Mouse (Mus musculus) thymus, adult 2 months (tissue): ENCODE data around the gene Mettl7a2. TPM values are rescaled to one million over a fixed set of nuclear protein-coding genes. Genes with fewer than 3 reads are reported as not detected.
A peak's percentile ranks its signal among the peaks of the same experiment; 100 is the strongest.

Experiments used
- DNase-seq: peaks from one replicate; pipeline ENCODE4 v3.0.0; 2021
- H3K27ac ChIP-seq: fragments of 200-500 bp; 2 replicates; pipeline ENCODE4 v1.5.1; 2012; ENCODE audit warnings: low read length, control low read depth; ENCODE audit not compliant: control insufficient read depth, insufficient read depth
- H3K27me3 ChIP-seq: fragments of 200-500 bp; 2 replicates; pipeline ENCODE4 v1.6.1; 2012; ENCODE audit warnings: mild to moderate bottlenecking, low read length, moderate library complexity, mixed read lengths; ENCODE audit not compliant: control insufficient read depth, insufficient read depth
- H3K36me3 ChIP-seq: fragments of 200-500 bp; 2 replicates; pipeline ENCODE4 v1.6.1; 2012; ENCODE audit warnings: mild to moderate bottlenecking, low read length, moderate library complexity; ENCODE audit not compliant: control insufficient read depth, insufficient read depth
- H3K4me1 ChIP-seq: fragments of 200-500 bp; replicated peaks from 2 replicates; pipeline ENCODE4 v1.6.1; 2012; ENCODE audit warnings: low read length; ENCODE audit not compliant: control insufficient read depth, insufficient read depth
- H3K4me3 ChIP-seq: fragments of 200-500 bp; 2 replicates; pipeline ENCODE4 v1.5.1; 2012; ENCODE audit warnings: mild to moderate bottlenecking, low read length, control low read depth, moderate library complexity; ENCODE audit not compliant: control insufficient read depth, insufficient read depth
- CTCF ChIP-seq: fragments of 200-500 bp; IDR thresholded peaks from 2 replicates; pipeline ENCODE4 v1.5.1; 2012; ENCODE audit warnings: mild to moderate bottlenecking, control low read depth, low read length, moderate library complexity, borderline replicate concordance; ENCODE audit not compliant: control insufficient read depth, poor library complexity, insufficient read depth; ENCODE audit errors: extremely low read depth
- POLR2A ChIP-seq: fragments of 200-500 bp; IDR thresholded peaks from 2 replicates; pipeline ENCODE4 v1.6.1; 2012; ENCODE audit warnings: mild to moderate bottlenecking, low read length, control low read depth, moderate library complexity; ENCODE audit not compliant: control insufficient read depth, poor library complexity, insufficient read depth; ENCODE audit errors: extremely low read depth
- WGBS: fragments of 180-500 bp; shearing (Covaris S2); methylation state at CpG from one replicate; pipeline ENCODE4 v1.1.7; 2018; 5-methylcytosine and 5-hydroxymethylcytosine counted together
- polyA plus RNA-seq: library from polyadenylated mRNA; depleted of rRNA; stranded (reverse); fragments of >200 nt; gene quantifications from 2 replicates; pipeline ENCODE4 v1.2.3, GENCODE M21; 2012

The Mettl7a2 gene
- polyA plus RNA-seq, 1 experiment = not detected

DNA sequence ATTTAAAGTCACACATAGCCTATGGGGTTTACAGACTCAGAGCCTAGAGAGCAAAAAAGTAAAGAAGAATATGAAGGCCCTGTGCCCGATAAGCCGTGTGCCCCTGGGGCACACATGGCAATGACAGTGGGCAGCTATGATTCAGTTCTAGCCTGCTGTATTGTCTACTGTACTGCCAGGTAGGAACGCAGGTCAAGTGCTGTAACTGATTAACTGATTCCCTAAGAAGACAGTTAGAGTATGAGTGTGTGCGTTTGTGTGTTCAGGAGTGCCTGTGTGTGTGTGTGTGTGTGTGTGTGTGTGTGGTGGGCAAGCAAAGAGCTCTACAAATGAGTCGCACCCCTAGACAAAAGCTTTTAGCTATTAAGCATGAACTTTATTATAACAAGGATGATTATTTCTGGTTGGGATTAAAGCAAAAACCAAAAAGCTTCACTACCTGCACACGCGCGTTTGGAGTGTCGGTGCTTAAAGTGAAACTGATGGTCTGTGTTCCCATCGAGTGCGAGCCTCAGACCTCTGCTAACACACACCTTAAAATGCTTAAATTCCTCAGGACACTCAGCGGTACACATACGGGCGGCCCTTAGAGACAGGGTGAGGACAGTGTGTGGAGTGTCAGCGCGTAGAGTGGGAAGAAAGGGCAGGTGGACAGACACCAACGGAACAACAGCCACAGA is 34.7 kb downstream of the Mettl7a2 start:
- Histone ChIP-seq H3K36me3 (no peaks in the 10 kb centered on the region), H3K27ac (no peak overlapping the region), H3K27me3 (no peaks in the 10 kb centered on the region), H3K4me3 (no peak overlapping the region), H3K4me1 (peaks cover 13% of the 10 kb centered on the region)
- no peak for DNase-seq
- TF ChIP-seq CTCF (no peak), POLR2A (no peak)
- 82% methylated on average over 17 of the region's 17 CpGs for WGBS

DNA sequence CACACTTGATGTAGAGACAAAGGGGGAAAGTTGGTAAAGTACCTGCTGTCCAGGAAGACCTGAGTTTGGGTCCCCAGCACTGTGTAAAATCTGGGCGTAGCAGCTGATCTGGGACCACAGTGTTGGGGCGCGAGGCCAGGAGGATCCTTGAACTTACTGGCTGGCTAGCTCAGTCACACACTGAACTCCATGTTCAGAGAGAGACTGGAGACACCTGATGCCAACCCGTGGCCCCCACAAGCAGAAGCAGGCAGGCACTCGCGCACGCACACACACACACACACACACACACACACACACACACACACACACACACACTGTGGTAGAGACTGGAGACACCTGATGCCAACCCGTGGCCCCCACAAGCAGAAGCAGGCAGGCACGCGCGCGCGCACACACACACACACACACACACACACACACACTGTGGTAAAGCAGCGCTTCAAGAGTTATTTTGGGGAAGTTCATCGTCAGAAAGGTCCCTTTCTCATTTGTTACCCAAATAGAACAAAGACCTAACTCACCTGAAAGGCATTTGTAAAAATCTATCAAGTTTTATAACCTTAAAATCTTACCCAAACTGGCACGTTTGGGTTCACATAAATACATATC is 35.3 kb downstream of the Mettl7a2 start:
- Histone ChIP-seq H3K36me3 (no peaks in the 10 kb centered on the region; the same call in 1 of the 2 replicates), H3K4me1 (peaks cover 13% of the 10 kb centered on the region), H3K4me3 (no peak overlapping the region), H3K27ac (no peak overlapping the region), H3K27me3 (no peaks in the 10 kb centered on the region)
- DNase-seq = peak; percentile 10
- WGBS = 10% methylated on average over 16 of the region's 16 CpGs
- no peak for TF ChIP-seq POLR2A
- TF ChIP-seq CTCF = no peak

GRCm38 (mm10) chr15:100388886-100389285 is 35.9 kb downstream of the Mettl7a2 start:
- no peak for DNase-seq
- Histone ChIP-seq H3K27me3 (no peaks in the 10 kb centered on the region), H3K4me1 (peaks cover 13% of the 10 kb centered on the region), H3K36me3 (peaks cover 5% of the 10 kb centered on the region; the same call in 1 of the 2 replicates), H3K27ac (no peak overlapping the region), H3K4me3 (no peak overlapping the region)
- WGBS = 80% methylated on average over 9 of the region's 9 CpGs
- no peak for TF ChIP-seq POLR2A
- TF ChIP-seq CTCF = no peak

- no peak for TF ChIP-seq CTCF
These were observed 38.1 kb downstream of the Mettl7a2 start for GRCm38 (mm10) chr15:100391066-100391465.

DNA sequence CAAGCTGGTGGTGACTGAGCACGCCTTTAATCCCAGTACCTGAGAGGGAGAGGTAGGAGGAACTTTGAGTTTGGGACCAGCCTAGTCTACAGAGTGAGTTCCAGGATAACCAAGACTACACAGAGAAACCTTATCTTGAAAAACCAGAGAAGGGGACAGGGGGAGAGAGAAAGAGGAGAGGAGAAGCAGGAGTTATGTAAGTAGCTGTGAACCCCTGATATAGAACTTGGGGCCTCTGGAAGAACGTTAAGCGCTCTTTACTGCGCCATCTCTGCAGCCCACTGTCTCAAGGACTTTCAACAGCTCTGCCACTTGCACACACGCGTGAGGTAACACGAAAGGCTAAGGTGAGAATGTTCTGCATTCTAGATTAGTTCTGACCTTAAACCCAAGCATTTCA is 38.6 kb downstream of the Mettl7a2 start:
- H3K4me3 ChIP-seq = no peak overlapping the region
- DNase-seq = no peak
- H3K36me3 ChIP-seq = peaks cover 14% of the 10 kb centered on the region
- TF ChIP-seq POLR2A (no peak), CTCF (no peak)
- 96% methylated on average over 7 of the region's 7 CpGs for WGBS
- H3K27ac ChIP-seq = no peak overlapping the region
- peaks cover 13% of the 10 kb centered on the region for H3K4me1 ChIP-seq
- H3K27me3 ChIP-seq = no peaks in the 10 kb centered on the region

More at GRCm38 (mm10) chr15:100391066-100391465, 38.1 kb downstream of the Mettl7a2 start:
- Histone ChIP-seq H3K27ac (no peak overlapping the region), H3K4me1 (peaks cover 13% of the 10 kb centered on the region), H3K36me3 (peaks cover 14% of the 10 kb centered on the region), H3K27me3 (no peaks in the 10 kb centered on the region), H3K4me3 (no peak overlapping the region)
- no peak for DNase-seq
- WGBS = 85% methylated on average over 7 of the region's 7 CpGs

DNA sequence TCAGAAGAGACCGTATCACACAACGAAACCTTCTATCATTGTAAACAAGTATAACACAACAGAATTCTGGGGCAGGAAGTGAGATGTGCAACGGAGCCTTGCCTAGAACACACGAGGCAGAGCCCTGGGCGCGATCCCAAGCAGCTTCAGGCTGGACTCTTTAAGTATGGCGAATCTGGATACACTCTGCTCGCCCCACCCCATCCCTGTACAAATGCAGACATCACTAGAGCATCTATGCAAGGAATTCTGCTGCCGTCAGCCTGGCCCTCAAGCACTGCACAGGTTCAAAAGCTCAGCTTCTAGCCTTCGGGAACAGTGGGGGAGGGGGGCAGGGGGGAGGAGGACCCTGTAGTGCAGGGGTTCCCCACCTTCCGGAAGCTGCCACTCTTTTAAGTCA is 40.0 kb downstream of the Mettl7a2 start:
- DNase-seq = no peak
- Histone ChIP-seq H3K4me1 (peaks cover 9% of the 10 kb centered on the region), H3K4me3 (no peak overlapping the region), H3K36me3 (peaks cover 17% of the 10 kb centered on the region), H3K27ac (no peak overlapping the region), H3K27me3 (no peaks in the 10 kb centered on the region)
- 96% methylated on average over 11 of the region's 11 CpGs for WGBS
- TF ChIP-seq CTCF (no peak), POLR2A (no peak)

DNA sequence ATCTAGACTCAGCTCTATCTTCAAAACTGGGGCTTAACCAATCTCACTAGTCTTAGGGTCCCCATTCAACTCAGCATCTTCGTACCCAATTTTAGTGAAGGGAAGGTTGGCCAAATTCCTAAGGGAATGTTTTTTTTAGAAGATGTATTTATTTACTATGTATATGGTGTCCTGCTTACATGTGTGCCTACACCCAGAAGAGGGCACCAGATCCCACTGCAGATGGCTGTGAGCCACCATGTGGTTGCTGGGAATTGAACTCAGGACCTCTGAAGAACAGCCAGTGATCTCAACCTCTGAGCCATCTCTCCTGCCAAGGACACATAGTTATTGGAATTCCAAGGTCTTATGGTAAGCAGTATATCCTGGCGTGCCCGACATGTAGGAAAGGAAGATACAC is 42.6 kb downstream of the Mettl7a2 start:
- peaks cover 27% of the 10 kb centered on the region for H3K36me3 ChIP-seq
- WGBS = 97% methylated on average over 3 of the region's 3 CpGs
- no peaks in the 10 kb centered on the region for H3K4me1 ChIP-seq
- no peaks in the 10 kb centered on the region for H3K27me3 ChIP-seq
- TF ChIP-seq CTCF (no peak), POLR2A (no peak)
- no peak for DNase-seq
- H3K27ac ChIP-seq = no peak overlapping the region
- no peak overlapping the region for H3K4me3 ChIP-seq
